Mouse (Mus musculus) E14TG2a.4 (cell line): ENCODE measurements at regions not wholly inside any gene's neighbourhood (a gene's known extent, or its start where the extent isn't known, plus 50 kb on each side); places are given as distances from the start of the nearest gene placed in this dataset.

Source experiments
- CTCF ChIP-seq: conservative IDR thresholded peaks from 2 replicates; pipeline ENCODE4 v1.5.1; 2014; ENCODE audit warnings: low read length
- NANOG ChIP-seq: IDR thresholded peaks from 2 replicates; pipeline ENCODE4 v1.6.1; 2014; ENCODE audit warnings: borderline replicate concordance, low read length, mixed read lengths
- POU5F1 ChIP-seq: IDR thresholded peaks from 2 replicates; pipeline ENCODE4 v1.6.1; 2014; ENCODE audit warnings: low read length, borderline replicate concordance

- no peak for TF ChIP-seq CTCF
- no peak for TF ChIP-seq POU5F1
- TF ChIP-seq NANOG, result no peak
Measured at GRCm38 (mm10) chr4:8938948-8939411, 700.1 kb upstream of the Car8 start.
